Mouse (Mus musculus) intestine, embryonic 15.5 days (tissue): ENCODE measurements around the gene Rnase13. TPM values are rescaled to one million over a fixed set of nuclear protein-coding genes. Genes with fewer than 3 reads are reported as not detected.

Source experiments
- ATAC-seq: fragments of 200-750 bp; cut with Nextera tagmentation; 2 replicates; pipeline ENCODE4 v1.8.0; 2017; ENCODE audit warnings: moderate TSS enrichment, moderate library complexity
- H3K27ac ChIP-seq: fragments of 300-500 bp; sonication (generic); 2 replicates; pipeline ENCODE4 v1.5.1; 2015; ENCODE audit warnings: mild to moderate bottlenecking, inconsistent platforms
- H3K27me3 ChIP-seq: fragments of 300-500 bp; sonication (generic); replicated peaks from 2 replicates; pipeline ENCODE4 v1.6.1; 2015; ENCODE audit warnings: inconsistent platforms
- H3K36me3 ChIP-seq: fragments of 300-500 bp; sonication (generic); 2 replicates; pipeline ENCODE4 v1.6.1; 2015; ENCODE audit warnings: inconsistent platforms
- H3K4me1 ChIP-seq: fragments of 300-500 bp; sonication (generic); replicated peaks from 2 replicates; pipeline ENCODE4 v1.6.1; 2015; ENCODE audit warnings: inconsistent platforms
- H3K4me2 ChIP-seq: fragments of 300-500 bp; sonication (generic); replicated peaks from 2 replicates; pipeline ENCODE4 v1.6.1; 2015; ENCODE audit warnings: mild to moderate bottlenecking, inconsistent platforms
- H3K4me3 ChIP-seq: fragments of 300-500 bp; sonication (generic); replicated peaks from 2 replicates; pipeline ENCODE4 v1.5.1; 2015; ENCODE audit warnings: inconsistent platforms
- H3K9ac ChIP-seq: fragments of 300-500 bp; sonication (generic); 2 replicates; pipeline ENCODE4 v1.6.1; 2015; ENCODE audit warnings: inconsistent platforms
- H3K9me3 ChIP-seq: fragments of 300-500 bp; sonication (generic); 2 replicates; pipeline ENCODE4 v1.6.1; 2016; ENCODE audit warnings: inconsistent platforms
- WGBS: fragments of 180-500 bp; shearing (Covaris S2); methylation state at CpG from one replicate; pipeline ENCODE4 v1.1.7; 2015; 5-methylcytosine and 5-hydroxymethylcytosine counted together
- polyA plus RNA-seq: library from polyadenylated mRNA; unstranded; fragments of >200 nt; fragmentation: Nextera tagmentation; extraction: Ambion mirVana; gene quantifications from 2 replicates; pipeline ENCODE4 v1.2.1, GENCODE M21; 2015

The Rnase13 gene
- polyA plus RNA-seq: not detected in 2 replicates

DNA sequence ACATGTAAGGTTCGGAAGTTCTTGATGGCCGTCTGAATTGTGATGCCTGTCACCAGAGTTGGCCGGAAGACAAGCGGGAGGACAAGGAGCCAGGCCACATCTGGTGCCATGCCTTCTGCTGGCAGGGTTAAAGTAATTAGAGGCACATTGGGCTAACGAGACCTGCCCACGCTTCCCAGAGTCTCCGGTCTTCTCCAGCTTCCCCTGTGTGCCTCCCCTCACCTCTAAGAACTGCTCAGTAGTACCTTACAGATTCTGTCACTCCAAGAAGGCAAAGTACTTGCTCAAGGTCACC lies at the start of gene Rnase13:
Gene Rnase13 (minus strand): TSS at position 203 of the 295 bp plus-strand sequence.
- H3K27me3 ChIP-seq: no peaks in the 10 kb centered on the region
- peaks cover 10% of the 10 kb centered on the region for H3K4me1 ChIP-seq
- no peaks in the 10 kb centered on the region for H3K36me3 ChIP-seq
- H3K9ac ChIP-seq: no peak within 1 kb of the TSS
- no peak within 1 kb of the TSS; the same call in 1 of the 2 replicates for H3K4me2 ChIP-seq
- H3K9me3 ChIP-seq: no peaks in the 10 kb centered on the region
- H3K4me3 ChIP-seq: no peak within 1 kb of the TSS
- 91% methylated on average over 7 of the region's 7 CpGs for WGBS
- peak within 1 kb of the TSS; percentile 48; the same call in 1 of the 2 replicates for H3K27ac ChIP-seq
- no peak for ATAC-seq

- Histone ChIP-seq H3K27me3 (no peaks in the 10 kb centered on the region), H3K9me3 (no peaks in the 10 kb centered on the region), H3K4me3 (no peak overlapping the region), H3K9ac (no peak overlapping the region), H3K27ac (no peak overlapping the region), H3K36me3 (no peaks in the 10 kb centered on the region), H3K4me2 (no peak overlapping the region), H3K4me1 (no peaks in the 10 kb centered on the region)
- WGBS: 53% methylated on average over 3 of the region's 3 CpGs
- no peak for ATAC-seq
Measured at GRCm38 (mm10) chr14:51967400-51967799, 44.8 kb upstream of the Rnase13 start.

- H3K9me3 ChIP-seq: no peaks in the 10 kb centered on the region
- H3K9ac ChIP-seq: no peak overlapping the region
- no peak overlapping the region for H3K4me2 ChIP-seq
- no peaks in the 10 kb centered on the region for H3K27me3 ChIP-seq
- H3K27ac ChIP-seq: no peak overlapping the region
- no peak overlapping the region for H3K4me3 ChIP-seq
- WGBS: 74% methylated on average over 2 of the region's 2 CpGs
- H3K36me3 ChIP-seq: no peaks in the 10 kb centered on the region
- peak; percentile 41; the same call in 1 of the 2 replicates for ATAC-seq
- no peaks in the 10 kb centered on the region for H3K4me1 ChIP-seq
Measured at GRCm38 (mm10) chr14:51960316-51960715, 37.7 kb upstream of the Rnase13 start.

DNA sequence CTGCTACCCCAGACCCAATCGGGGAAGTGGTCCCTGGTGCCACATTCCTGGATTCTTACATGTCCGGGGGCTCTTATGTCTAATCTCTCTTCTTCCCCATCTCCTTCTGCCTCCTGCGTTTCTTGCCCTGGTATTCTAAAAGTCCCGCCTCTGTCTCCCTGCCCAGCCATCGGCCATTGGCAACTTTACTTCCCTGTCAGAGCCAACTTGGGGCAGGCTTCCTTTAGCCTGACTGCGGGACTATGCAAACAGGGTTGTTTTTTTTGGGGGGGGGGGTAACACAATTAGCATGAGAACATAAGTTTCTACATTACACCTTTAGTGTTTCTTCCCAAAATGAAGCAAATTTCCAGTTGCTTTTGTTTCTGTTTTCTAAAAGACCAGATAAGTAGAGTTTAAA lies 20.8 kb upstream of the Rnase13 start:
- no peak for ATAC-seq
- H3K27ac ChIP-seq: no peak overlapping the region
- H3K9ac ChIP-seq: no peak overlapping the region
- no peak overlapping the region for H3K4me2 ChIP-seq
- no peak overlapping the region for H3K4me3 ChIP-seq
- no peaks in the 10 kb centered on the region for H3K9me3 ChIP-seq
- no peaks in the 10 kb centered on the region for H3K36me3 ChIP-seq
- 71% methylated on average over 6 of the region's 6 CpGs for WGBS
- 0 out of 2 replicates have a peak, but pooled peaks cover 4% of the 10 kb centered on the region for H3K4me1 ChIP-seq
- no peaks in the 10 kb centered on the region for H3K27me3 ChIP-seq

- Histone ChIP-seq H3K27me3 (no peaks in the 10 kb centered on the region), H3K4me2 (no peak overlapping the region), H3K9me3 (no peaks in the 10 kb centered on the region), H3K9ac (no peak overlapping the region), H3K27ac (no peak overlapping the region), H3K36me3 (no peaks in the 10 kb centered on the region), H3K4me1 (0 out of 2 replicates have a peak, but pooled peaks cover 4% of the 10 kb centered on the region), H3K4me3 (no peak overlapping the region)
- 60% methylated on average over 7 of the region's 7 CpGs for WGBS
- ATAC-seq: no peak
Measured at GRCm38 (mm10) chr14:51942236-51942635, 19.7 kb upstream of the Rnase13 start.

GRCm38 (mm10) chr14:51941577-51941976 lies 19.0 kb upstream of the Rnase13 start:
- H3K9ac ChIP-seq: no peak overlapping the region
- peak; percentile 25; the same call in 1 of the 2 replicates for ATAC-seq
- H3K36me3 ChIP-seq: no peaks in the 10 kb centered on the region
- H3K4me2 ChIP-seq: 0 out of 2 replicates have a peak overlapping the region, but pooled peaks have one; percentile 28
- H3K27ac ChIP-seq: 0 out of 2 replicates have a peak overlapping the region, but pooled peaks have one; percentile 6
- H3K4me1 ChIP-seq: 0 out of 2 replicates have a peak, but pooled peaks cover 4% of the 10 kb centered on the region
- H3K4me3 ChIP-seq: no peak overlapping the region
- no peaks in the 10 kb centered on the region for H3K9me3 ChIP-seq
- no peaks in the 10 kb centered on the region for H3K27me3 ChIP-seq
- WGBS: 66% methylated on average over 9 of the region's 9 CpGs

DNA sequence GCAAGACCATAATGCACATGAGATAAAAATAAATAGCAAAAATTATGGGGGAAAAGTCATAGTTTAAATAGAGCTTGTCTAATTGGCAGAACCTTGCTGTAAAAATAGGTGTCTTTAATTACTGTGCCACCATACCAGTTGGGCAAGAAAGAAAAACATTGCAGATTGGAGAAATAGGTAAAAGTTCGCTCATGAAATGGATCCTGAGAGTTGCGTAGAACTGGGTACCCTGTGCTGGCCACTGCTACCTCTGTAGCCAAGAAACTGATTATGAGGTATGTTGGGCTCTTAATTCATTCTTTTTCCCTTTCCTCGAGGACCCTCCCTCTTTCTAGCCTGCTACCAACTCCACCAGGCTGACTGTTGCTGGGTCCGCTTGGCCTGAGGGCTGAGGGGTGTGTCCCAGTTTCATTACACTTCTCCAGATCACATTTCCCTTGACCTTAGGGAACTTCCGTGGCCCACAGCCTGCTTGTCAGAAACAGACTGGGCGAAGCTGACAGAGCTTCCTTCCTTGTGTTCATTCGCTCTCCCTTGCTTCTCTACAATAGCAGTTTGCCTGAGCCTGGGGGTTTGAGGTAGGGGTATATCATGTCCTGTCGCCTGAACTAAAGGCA lies 18.5 kb upstream of the Rnase13 start:
- Histone ChIP-seq H3K4me1 (0 out of 2 replicates have a peak, but pooled peaks cover 4% of the 10 kb centered on the region), H3K9ac (no peak overlapping the region), H3K27me3 (no peaks in the 10 kb centered on the region), H3K27ac (0 out of 2 replicates have a peak overlapping the region, but pooled peaks have one; percentile 6), H3K9me3 (no peaks in the 10 kb centered on the region), H3K36me3 (no peaks in the 10 kb centered on the region), H3K4me3 (no peak overlapping the region), H3K4me2 (0 out of 2 replicates have a peak overlapping the region, but pooled peaks have one; percentile 28)
- ATAC-seq: peak; percentile 72
- 37% methylated on average over 8 of the region's 8 CpGs for WGBS

- no peak for ATAC-seq
- no peak overlapping the region for H3K4me2 ChIP-seq
- H3K27me3 ChIP-seq: no peaks in the 10 kb centered on the region
- 86% methylated on average over 9 of the region's 9 CpGs for WGBS
- H3K27ac ChIP-seq: no peak overlapping the region
- no peaks in the 10 kb centered on the region for H3K36me3 ChIP-seq
- no peaks in the 10 kb centered on the region for H3K9me3 ChIP-seq
- no peak overlapping the region for H3K4me3 ChIP-seq
- no peak overlapping the region for H3K9ac ChIP-seq
- 0 out of 2 replicates have a peak, but pooled peaks cover 4% of the 10 kb centered on the region for H3K4me1 ChIP-seq
Measured at GRCm38 (mm10) chr14:51939005-51939404, 16.4 kb upstream of the Rnase13 start.

DNA sequence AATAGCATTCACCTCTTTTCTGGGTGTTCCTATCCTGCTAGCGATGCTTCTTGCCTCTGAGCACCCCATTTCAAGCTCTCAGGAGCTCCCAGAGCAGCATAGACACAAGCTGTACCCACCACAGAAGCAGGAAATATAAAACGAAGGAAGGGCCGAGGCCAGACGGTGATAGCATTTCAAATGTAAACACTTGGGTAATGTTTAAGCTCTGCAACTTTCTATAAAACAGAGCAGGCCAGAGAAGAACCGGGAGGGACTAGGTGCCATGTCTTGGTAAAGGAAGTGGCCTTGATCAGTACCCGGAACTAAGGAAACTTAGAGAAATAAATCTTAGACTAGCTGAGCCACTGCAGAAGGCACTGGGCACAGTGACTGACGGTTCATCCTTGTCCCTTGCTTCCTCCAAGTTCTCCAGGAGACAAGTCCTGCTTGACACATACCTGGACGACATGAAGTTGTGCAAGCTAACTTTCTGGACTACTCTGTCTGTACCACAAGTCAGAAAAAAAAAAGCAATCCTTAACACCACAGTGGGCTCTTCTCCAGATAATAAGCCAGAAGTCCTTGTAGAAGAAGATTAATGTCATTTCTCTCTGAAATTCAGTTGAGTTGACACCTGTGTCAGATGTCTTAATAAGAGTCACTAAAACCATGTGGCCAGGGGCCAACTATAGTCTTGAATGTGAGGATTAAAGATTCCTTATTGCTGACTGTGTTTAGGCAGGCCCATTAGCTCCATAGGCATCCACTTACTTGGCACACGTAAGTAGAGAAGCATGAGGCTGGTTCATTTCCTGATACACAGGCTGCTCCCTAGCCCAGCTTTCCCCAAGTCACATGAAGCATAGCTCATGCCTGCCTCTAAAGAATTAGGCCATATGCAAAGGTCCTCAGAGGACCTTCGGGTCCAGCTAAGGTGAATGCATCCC lies 9.8 kb upstream of the Rnase13 start:
- Histone ChIP-seq H3K9me3 (no peaks in the 10 kb centered on the region), H3K36me3 (no peaks in the 10 kb centered on the region), H3K4me2 (0 out of 2 replicates have a peak overlapping the region, but pooled peaks have one; percentile 11), H3K4me3 (no peak overlapping the region), H3K27ac (peak overlapping the region; percentile 76), H3K9ac (no peak overlapping the region), H3K4me1 (peaks cover 8% of the 10 kb centered on the region; the same call in 1 of the 2 replicates), H3K27me3 (no peaks in the 10 kb centered on the region)
- peak; percentile 84 for ATAC-seq
- 31% methylated on average over 10 of the region's 10 CpGs for WGBS

GRCm38 (mm10) chr14:51930824-51931223 lies 8.3 kb upstream of the Rnase13 start:
- no peaks in the 10 kb centered on the region for H3K36me3 ChIP-seq
- 29% methylated on average over 5 of the region's 5 CpGs for WGBS

DNA sequence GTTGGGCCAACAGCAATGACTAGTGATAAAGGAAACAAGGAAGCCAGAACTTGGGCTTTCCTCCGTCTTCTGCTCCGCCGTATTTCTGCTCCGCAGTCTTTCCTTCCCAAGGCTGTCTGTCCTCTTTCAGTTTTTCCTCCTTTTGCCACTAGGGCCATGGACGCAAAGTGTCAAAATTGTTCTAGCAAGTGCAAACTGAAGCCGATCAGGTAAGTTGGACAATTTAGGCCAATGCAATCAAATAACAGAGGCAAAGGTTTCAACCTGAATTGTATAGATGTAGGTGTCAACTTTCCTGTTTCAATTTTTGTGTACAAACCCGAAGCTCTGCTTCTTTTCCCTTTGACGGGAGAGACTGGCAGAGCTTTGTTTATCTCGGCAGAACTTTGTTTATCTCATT lies 7.4 kb upstream of the Rnase13 start:
- ATAC-seq: no peak
- no peak overlapping the region for H3K9ac ChIP-seq

More at GRCm38 (mm10) chr14:51930824-51931223, 8.3 kb upstream of the Rnase13 start:
- no peaks in the 10 kb centered on the region for H3K27me3 ChIP-seq
- no peak overlapping the region for H3K9ac ChIP-seq
- no peak overlapping the region for H3K27ac ChIP-seq
- peak; percentile 75 for ATAC-seq
- no peak overlapping the region for H3K4me3 ChIP-seq
- H3K4me1 ChIP-seq: peaks cover 8% of the 10 kb centered on the region; the same call in 1 of the 2 replicates
- H3K4me2 ChIP-seq: no peak overlapping the region
- no peaks in the 10 kb centered on the region for H3K9me3 ChIP-seq

DNA sequence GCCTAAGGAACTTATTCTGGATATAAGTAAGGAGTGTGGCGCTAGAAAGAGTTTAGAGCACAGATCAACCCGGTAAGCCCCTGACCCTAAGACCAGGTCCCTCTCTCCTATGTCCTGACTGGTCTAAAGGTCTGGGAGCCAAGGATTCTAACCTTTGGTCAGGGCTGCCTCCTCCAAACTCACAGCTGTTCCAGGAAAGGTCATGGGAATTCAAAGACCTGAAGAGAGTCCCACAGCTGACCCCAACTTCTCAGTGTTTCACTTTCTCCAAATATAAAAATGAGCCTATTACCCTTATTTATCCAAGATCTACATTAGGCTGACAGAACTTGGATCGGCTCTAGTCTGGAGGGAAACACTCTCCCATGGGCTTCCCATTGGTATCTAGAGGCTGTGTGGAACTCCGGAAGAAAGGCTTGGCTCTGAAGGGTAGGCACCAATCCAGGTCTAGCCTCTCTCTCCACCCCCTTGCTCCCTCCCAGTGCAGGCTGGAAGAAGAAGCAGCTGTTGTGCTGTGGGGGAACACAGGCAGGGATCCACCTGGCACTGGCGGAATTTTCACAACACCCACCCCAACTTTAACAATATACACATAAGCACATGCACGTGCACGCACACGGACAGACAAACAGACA lies 6.9 kb upstream of the Rnase13 start:
- H3K9me3 ChIP-seq: no peaks in the 10 kb centered on the region
- H3K27me3 ChIP-seq: no peaks in the 10 kb centered on the region
- no peak overlapping the region for H3K4me2 ChIP-seq
- H3K27ac ChIP-seq: peak overlapping the region; percentile 5; the same call in 1 of the 2 replicates
- H3K4me1 ChIP-seq: peaks cover 8% of the 10 kb centered on the region; the same call in 1 of the 2 replicates
- H3K4me3 ChIP-seq: no peak overlapping the region
- WGBS: 60% methylated on average over 8 of the region's 8 CpGs
- H3K36me3 ChIP-seq: no peaks in the 10 kb centered on the region
- ATAC-seq: peak; percentile 55
- no peak overlapping the region for H3K9ac ChIP-seq

More for the DNA sequence above, 7.4 kb upstream of the Rnase13 start:
- peaks cover 8% of the 10 kb centered on the region; the same call in 1 of the 2 replicates for H3K4me1 ChIP-seq
- no peaks in the 10 kb centered on the region for H3K27me3 ChIP-seq
- WGBS: 44% methylated on average over 9 of the region's 9 CpGs
- H3K36me3 ChIP-seq: no peaks in the 10 kb centered on the region
- no peak overlapping the region for H3K4me3 ChIP-seq
- peak overlapping the region; percentile 5; the same call in 1 of the 2 replicates for H3K27ac ChIP-seq
- no peaks in the 10 kb centered on the region for H3K9me3 ChIP-seq
- no peak overlapping the region for H3K4me2 ChIP-seq
